Mouse (Mus musculus) spleen, postnatal 4 days (tissue): ENCODE results near the gene Mief2.

Experiments
- DNase-seq, 2 experiments: peaks; one replicate each; pipeline ENCODE4 v3.0.0; 2022; ENCODE audit warnings: low spot score in 2 of 2

The Mief2 gene

DNA sequence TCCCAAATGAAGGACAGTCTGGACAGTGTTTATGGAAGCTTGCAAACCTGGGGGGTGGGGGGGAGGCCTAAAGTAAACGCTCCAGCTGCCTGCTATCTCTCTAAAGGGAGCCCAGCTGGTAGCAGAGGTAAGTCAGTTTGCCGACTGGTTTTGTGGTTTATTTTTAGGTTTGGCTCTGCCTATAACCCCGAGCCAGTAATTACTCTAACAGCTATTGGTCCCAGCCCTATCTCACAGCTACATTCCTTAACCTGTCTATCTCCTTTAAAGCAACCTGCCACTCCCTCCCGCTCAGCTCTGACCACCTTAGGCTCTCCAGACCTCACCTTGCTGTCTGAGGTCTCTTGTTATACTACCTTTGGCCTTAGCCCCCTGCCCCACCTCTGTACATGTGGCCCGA lies 8.9 kb upstream of the Mief2 start:
- DNase-seq, result no peak

- peak; percentile 86 to 95 for DNase-seq
Measured at GRCm38 (mm10) chr11:60726601-60727391, 1.4 kb upstream of the Mief2 start, which contains the start of gene Flii. Gene Flii (minus strand): TSS chr11:60727263.

DNA sequence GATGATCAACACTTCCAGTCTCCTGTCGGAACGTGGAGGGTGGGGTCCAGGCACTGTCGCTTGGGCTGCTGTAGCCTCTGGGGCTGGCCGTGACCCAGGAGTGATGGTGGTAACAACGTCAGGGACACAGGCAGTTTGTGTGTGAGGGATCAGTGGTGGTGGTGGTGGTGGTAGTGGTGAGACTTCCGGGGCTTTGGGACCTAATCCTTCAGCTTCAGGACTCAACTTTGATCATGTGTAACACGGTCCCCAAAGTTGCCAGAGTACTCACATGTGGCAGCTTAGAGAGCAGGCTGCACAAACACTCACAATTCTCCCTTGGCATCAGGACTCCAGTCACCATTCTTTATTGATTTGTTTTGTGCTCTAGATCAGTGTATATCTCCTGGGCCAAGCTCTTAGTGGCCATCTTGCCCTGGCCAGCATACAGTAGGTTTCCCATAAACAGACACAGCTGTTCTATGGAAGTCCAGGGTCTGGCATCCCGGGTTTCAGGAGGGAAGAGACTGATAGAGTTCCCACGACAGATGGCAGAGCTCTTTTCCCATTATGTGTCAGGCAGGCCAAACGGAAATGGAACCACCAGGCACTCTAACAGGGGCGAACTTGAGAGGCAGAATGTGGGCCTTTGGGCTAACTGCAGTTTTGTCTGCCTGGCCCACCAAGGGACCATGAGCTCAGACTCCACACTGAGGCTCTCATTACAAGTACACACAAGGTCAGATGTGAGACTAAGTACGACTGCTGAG lies 632 bp upstream of the Mief2 start:
- peak in 1 of 2 experiments; percentile 65 for DNase-seq

DNA sequence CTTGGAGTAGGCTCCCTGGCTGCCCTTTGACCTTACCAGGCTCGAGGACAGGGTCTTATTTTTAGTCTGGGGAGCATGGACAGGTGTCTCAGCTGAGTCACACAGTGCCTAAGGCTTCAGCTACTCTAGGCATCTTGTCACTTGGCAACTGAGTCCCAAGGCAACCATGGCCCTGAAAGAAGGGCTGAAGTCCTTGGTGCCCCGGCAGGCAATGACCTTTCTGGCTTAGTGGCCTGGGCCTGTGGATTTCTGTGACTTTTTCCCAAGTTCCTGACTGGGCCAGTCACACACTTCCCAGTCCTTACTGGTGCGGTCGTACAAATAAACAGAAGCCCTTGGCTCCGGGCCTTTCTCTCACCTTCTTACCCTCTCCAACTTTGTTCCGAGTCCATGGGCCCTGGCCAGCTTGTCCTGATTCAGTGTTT lies 1.0 kb downstream of the Mief2 start:
- no peak for DNase-seq

DNA sequence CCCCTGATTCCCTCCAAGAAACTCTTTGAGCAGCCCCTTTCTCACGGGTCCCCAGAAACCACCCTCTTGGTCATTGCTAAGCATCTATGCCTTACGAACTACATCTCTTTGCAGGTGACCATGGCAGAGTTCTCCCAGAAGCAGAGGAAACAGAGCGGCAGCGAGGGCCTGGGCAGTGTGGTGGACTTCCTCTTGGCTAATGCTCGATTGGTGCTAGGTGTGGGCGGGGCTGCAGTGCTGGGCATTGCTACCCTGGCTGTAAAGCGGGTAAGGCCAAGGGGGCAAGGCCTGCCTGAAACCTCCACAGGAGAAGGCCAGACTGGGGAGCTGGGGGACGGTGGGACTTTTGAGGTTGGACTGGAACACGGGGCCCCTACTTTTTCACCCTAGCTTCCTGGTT lies 2.0 kb downstream of the Mief2 start:
- DNase-seq, result peak in 1 of 2 experiments; percentile 67

DNA sequence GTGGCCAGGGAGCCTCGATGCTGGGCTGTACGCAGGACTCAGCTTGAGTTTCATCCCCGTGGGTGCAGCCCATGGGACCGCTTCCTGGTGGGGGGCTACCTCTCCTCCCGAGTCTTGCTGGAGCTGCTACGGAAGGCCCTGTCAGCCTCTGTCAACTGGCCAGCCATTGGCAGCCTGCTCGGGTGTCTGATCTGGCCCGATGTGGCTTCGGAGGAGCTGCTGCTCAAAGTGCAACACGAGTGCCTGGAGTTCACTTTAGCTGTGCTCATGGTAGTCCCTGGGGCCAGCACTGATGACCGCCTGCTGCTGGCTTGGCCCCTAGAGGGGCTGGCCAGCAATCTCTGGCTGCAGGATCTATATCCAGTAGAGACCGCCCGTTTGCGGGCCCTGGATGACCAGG lies 3.1 kb downstream of the Mief2 start:
- no peak for DNase-seq

DNA sequence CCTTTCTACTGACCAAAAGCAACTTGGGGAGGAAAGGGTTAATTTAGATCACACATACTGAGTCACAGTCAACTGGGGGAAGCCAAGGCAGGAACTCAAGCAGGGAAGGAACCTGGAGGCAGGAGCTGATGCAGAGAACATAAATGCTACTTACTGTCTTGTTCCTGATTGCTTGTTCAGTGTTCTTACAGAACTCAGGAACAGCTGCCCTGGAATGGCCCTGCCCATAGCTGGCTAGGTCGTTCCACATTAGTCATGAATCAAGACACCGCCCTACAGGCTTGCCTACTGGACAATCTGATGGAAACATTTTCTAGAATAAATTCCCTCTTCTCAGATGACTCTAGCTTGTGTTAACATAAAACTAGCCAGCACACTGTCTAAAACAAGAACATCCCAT lies 6.0 kb downstream of the Mief2 start:
- DNase-seq, result no peak

DNA sequence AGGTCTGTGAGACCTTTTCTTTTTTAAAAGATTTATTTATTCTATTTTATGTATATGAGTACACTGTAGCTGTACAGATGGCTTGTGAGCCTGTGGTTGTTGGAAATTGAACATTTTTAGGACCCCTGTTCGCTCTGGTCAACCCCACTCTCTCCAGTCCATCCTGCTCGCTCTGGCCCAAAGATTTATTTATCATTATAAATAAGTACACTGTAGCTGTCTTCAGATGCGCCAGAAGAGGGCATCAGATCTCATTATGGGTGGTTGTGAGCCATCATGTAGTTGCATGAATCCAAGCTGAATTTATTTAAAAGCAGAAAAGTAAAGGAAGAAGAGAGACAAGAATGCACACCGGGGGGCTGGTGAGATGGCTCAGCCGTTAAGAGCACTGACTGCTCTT lies 7.0 kb downstream of the Mief2 start:
- DNase-seq, result no peak

DNA sequence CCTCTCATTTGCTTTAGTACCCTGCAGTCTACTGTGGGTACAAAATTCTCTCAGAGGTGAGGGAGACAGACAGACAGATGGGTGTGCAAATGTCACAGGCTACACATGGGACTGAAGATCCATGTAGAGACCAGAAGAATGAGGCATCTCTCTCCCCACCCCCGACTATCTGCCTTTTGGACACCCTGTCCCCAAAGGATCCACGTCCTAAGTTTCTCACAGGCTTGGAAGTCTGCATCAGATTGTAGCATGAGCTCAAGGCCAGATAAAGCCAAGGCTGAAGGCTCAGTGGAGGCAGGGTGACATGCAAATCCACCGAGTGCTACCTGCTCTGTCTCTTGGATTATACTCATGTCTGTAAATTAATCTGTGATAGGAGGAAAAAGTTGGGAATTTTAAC lies 8.3 kb downstream of the Mief2 start:
- no peak for DNase-seq

DNA sequence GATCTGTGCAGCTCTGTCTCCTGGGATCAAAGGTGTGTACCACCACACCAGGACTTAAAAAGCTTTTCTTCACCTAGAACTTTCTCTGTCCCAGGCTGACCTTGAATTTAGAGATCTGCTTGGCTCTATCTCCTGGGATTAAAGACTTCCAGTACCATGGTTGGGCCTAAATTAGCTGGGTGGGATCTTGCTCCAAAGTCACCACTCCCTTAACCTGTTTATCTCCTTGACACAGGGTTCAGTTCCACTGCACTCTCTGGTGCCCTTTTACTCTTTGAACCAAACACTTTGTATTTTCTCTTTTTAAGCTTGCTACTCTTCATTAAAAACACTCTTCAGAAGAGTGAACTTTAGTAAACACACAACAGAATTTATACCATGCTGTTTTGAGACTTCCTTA lies 9.3 kb downstream of the Mief2 start:
- no peak for DNase-seq

- DNase-seq, result no peak
Measured at GRCm38 (mm10) chr11:60740321-60740720, 12.1 kb downstream of the Mief2 start.

DNA sequence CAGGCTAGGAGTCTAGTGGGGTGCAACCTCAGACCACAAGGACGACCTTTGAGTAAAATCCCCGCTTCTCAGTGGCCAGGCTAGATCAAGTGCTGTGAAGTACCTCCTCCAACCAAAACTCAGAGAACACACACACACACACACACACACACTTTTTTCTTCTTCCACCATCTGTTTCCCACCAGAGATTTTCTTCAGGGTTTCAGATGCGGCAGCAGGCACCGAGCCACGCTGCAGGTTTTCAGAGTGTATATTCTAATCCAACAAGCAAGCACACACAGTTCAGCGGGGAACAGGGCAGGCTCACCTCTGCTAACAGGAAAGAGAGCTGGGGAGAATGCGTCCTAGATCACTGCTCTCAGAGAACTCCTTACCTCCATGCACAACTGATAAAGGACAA lies 27.4 kb downstream of the Mief2 start:
- no peak for DNase-seq

DNA sequence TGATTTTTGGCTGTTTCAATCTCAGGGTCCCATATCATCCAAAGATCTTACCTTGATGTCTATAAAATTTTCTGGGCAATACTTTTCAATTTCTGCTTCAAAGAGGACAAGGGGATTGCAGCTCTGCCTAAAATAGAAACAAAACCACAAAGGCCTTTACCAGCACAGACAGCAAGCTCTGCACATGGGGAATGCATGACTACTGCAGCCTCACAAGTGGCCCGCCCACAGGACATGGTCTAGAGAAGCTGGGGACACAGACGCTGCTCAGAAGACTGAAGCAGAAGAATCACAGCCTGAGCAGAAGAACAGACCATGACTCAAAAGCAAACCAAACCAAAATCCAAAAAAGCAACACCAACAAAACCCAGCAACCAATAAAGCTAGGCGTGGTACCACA lies 33.5 kb downstream of the Mief2 start:
- no peak for DNase-seq

DNA sequence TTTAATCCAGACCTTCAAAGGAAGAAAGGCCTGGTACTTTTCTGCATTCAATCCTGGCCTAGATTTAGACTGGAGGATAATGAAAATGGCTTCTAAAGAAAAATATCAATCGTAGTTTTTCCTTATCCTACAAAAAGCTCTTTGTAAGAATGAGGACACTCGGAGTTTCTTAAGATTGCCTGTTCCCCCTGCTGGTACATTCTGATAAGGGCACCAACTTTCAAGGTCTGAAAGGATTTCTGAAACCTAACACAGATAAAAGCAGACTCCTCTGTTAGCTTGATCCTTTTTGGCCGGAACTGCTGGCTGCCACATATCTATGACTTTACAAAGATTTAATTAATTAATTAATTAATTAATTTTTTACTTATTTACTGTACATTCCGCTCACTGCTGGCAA lies 38.8 kb downstream of the Mief2 start:
- DNase-seq, result no peak

DNA sequence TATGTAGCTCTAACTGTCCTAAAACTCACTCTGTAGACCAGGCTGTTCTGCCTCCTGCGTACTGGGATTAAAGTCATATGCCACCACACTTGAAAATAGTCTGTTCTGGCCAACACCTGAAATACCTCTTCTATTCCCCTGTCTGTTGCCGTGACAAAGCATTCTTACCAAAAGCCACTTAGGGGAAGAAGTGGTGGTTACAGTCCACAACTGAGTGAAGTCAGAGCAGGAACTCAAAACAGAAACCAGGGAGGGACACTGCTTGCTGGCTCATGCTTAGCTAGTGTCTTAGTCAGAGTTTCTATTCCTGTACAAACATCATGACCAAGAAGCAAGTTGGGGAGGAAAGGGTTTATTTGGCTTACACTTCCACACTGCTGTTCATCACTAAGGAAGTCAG lies 41.1 kb downstream of the Mief2 start:
- no peak for DNase-seq

DNA sequence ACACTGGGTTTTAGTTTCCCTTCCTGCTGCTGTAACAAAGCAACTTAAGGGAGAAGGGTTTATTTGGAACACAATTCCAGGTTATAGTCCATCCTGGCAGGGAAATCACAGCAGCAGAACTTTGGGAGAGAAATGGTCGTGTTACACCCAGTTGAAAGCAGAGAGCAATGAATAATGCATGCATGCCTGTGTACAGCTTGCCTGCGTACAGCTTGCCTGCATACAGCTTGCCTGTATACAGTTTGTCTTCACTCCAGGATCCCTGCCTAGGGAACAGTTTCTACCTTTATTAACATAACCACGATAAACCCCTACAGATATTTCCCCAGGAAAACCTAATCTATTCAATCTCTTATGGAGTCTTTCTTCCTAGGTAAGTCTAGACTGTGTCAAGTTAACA lies 42.6 kb downstream of the Mief2 start:
- no peak for DNase-seq

GRCm38 (mm10) chr11:60772161-60772560 lies 44.0 kb downstream of the Mief2 start:
- no peak for DNase-seq

- DNase-seq, result no peak
Measured at GRCm38 (mm10) chr11:60774158-60774689, 46.0 kb downstream of the Mief2 start.

DNA sequence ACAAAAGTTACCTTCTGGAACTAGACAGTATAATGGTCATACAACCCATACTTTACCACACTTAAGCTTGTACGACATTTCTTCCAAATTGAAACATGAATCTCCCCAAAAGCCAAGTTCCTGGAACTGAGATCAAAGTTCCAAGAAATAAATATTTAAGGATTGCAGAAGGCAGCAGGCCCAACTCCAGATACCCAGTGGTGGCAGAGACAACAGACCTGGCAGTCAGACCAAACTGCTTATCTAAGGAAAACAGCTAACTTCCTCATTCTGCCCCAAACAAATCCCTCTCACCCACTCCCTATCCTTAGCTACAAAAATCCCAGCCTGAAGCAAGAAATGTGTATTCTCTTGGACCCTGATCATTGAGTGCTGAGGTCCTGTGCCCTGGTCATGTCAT lies 46.6 kb downstream of the Mief2 start:
- DNase-seq, result no peak

GRCm38 (mm10) chr11:60775578-60775977 lies 47.4 kb downstream of the Mief2 start:
- no peak for DNase-seq

- no peak for DNase-seq
Measured at GRCm38 (mm10) chr11:60776107-60776828, 48.1 kb downstream of the Mief2 start.
